Mouse (Mus musculus) liver, adult 2 months (tissue): ENCODE measurements at regions not wholly inside any gene's neighbourhood (a gene's known extent, or its start where the extent isn't known, plus 50 kb on each side); places are given as distances from the start of the nearest gene placed in this dataset.

Experiments
- CTCF ChIP-seq: fragments of 200-500 bp; IDR thresholded peaks from 2 replicates; pipeline ENCODE4 v1.5.1; 2011; ENCODE audit warnings: low read depth, low read length, control low read depth
- POLR2A ChIP-seq: fragments of 200-500 bp; IDR thresholded peaks from 2 replicates; pipeline ENCODE4 v1.6.1; 2011; ENCODE audit warnings: low read length, control low read depth; ENCODE audit not compliant: insufficient read depth; ENCODE audit errors: extremely low read depth

GRCm38 (mm10) chr12:46197482-46198101, 621.1 kb downstream of the Nova1 start:
- TF ChIP-seq POLR2A = no peak
- TF ChIP-seq CTCF = no peak
